Mouse (Mus musculus) gastrocnemius, adult 8-10 months (tissue): Measurements from ENCODE around the gene Sh3bgr. TPM values are rescaled to one million over a fixed set of nuclear protein-coding genes. Genes with fewer than 3 reads are reported as not detected.

Experiments used
- total RNA-seq, 4 experiments: library from RNA; stranded (reverse); gene quantifications; 2 replicates each; pipeline ENCODE4 v1.2.4; 2022

Sh3bgr gene
- total RNA-seq, 4 experiments from 2014 or later = 903 to 1,283 (median 1,111) TPM

Other genes with a start within 250 kb of the Sh3bgr start
- gene Psmg1, start 209.5 kb upstream of the Sh3bgr start, total RNA-seq = 10 to 100 TPM; 11.9 to 14.4 (median 12.9) TPM
- gene Brwd1, start 117.9 kb upstream of the Sh3bgr start, total RNA-seq = 10 to 100 TPM; 48.0 to 63.0 (median 55.2) TPM
- 10 to 100 TPM; 19.1 to 31.3 (median 25.5) TPM for gene Hmgn1, start 72.7 kb upstream of the Sh3bgr start, total RNA-seq
- 10 to 100 TPM; 12.0 to 14.4 (median 13.0) TPM for gene Wrb, start 55.0 kb upstream of the Sh3bgr start, total RNA-seq
- under 1 TPM; 0.32 to 0.54 (median 0.41) TPM for gene Lca5l, start 8.2 kb upstream of the Sh3bgr start, total RNA-seq
- not detected for gene B3galt5, start 35.4 kb downstream of the Sh3bgr start, total RNA-seq
- gene Itgb2l, start 243.2 kb downstream of the Sh3bgr start, total RNA-seq = not detected